Mouse (Mus musculus): Measurements from ENCODE around the gene Acbd6.

Gene Acbd6

GRCm38 (mm10) chr1:155560021-155560420 lies 2.1 kb downstream of the Acbd6 start:
- no peak for DNase-seq (ENCODE audit: low read depth)

- DNase-seq (ENCODE audit: low read depth): no peak
Measured at GRCm38 (mm10) chr1:155560678-155561077, 2.8 kb downstream of the Acbd6 start.

GRCm38 (mm10) chr1:155562206-155562605 lies 4.3 kb downstream of the Acbd6 start:
- DNase-seq (ENCODE audit: low read depth): no peak

- peak; percentile 77 for DNase-seq (ENCODE audit: low read depth)
Measured at GRCm38 (mm10) chr1:155564741-155565140, 6.8 kb downstream of the Acbd6 start.

- peak; percentile 39 for DNase-seq (ENCODE audit: low read depth)
Measured at GRCm38 (mm10) chr1:155568133-155568532, 10.2 kb downstream of the Acbd6 start.

- DNase-seq (ENCODE audit: low read depth): no peak
Measured at GRCm38 (mm10) chr1:155569340-155569739, 11.4 kb downstream of the Acbd6 start.

- peak; percentile 82 for DNase-seq (ENCODE audit: low read depth)
Measured at GRCm38 (mm10) chr1:155574966-155575673, 17.2 kb downstream of the Acbd6 start.

- peak; percentile 86 for DNase-seq (ENCODE audit: low read depth)
Measured at GRCm38 (mm10) chr1:155576432-155576831, 18.5 kb downstream of the Acbd6 start.

GRCm38 (mm10) chr1:155577316-155577715 lies 19.4 kb downstream of the Acbd6 start:
- DNase-seq (ENCODE audit: low read depth): no peak

- no peak for DNase-seq (ENCODE audit: low read depth)
Measured at GRCm38 (mm10) chr1:155587961-155588360, 30.0 kb downstream of the Acbd6 start.

GRCm38 (mm10) chr1:155594141-155594540 lies 36.2 kb downstream of the Acbd6 start:
- no peak for DNase-seq (ENCODE audit: low read depth)

- DNase-seq (ENCODE audit: low read depth): no peak
Measured at GRCm38 (mm10) chr1:155596576-155596975, 38.7 kb downstream of the Acbd6 start.

- DNase-seq (ENCODE audit: low read depth): no peak
Measured at GRCm38 (mm10) chr1:155604706-155605105, 46.8 kb downstream of the Acbd6 start.

- DNase-seq (ENCODE audit: low read depth): no peak
Measured at GRCm38 (mm10) chr1:155605391-155606155, 47.7 kb downstream of the Acbd6 start.

- no peak for DNase-seq (ENCODE audit: low read depth)
Measured at GRCm38 (mm10) chr1:155606156-155606531, 48.2 kb downstream of the Acbd6 start.

GRCm38 (mm10) chr1:155608524-155608923 lies 50.6 kb downstream of the Acbd6 start:
- DNase-seq (ENCODE audit: low read depth): no peak

- DNase-seq (ENCODE audit: low read depth): peak; percentile 10
Measured at GRCm38 (mm10) chr1:155614426-155614825, 56.5 kb downstream of the Acbd6 start.

- DNase-seq (ENCODE audit: low read depth): no peak
Measured at GRCm38 (mm10) chr1:155621075-155621474, 63.2 kb downstream of the Acbd6 start.

GRCm38 (mm10) chr1:155623192-155623591 lies 65.3 kb downstream of the Acbd6 start:
- no peak for DNase-seq (ENCODE audit: low read depth)

- DNase-seq (ENCODE audit: low read depth): no peak
Measured at GRCm38 (mm10) chr1:155627746-155628145, 69.8 kb downstream of the Acbd6 start.

GRCm38 (mm10) chr1:155636648-155637047 lies 78.7 kb downstream of the Acbd6 start:
- no peak for DNase-seq (ENCODE audit: low read depth)

- peak; percentile 14 for DNase-seq (ENCODE audit: low read depth)
Measured at GRCm38 (mm10) chr1:155645816-155646215, 87.9 kb downstream of the Acbd6 start.

Measured in induced T-regulatory cell, adult 2 months (primary cell).